Mouse (Mus musculus): ENCODE measurements around the gene Phlda1. TPM values are rescaled to one million over a fixed set of nuclear protein-coding genes. Genes with fewer than 3 reads are reported as not detected.
"Not testable (repeated sequence)": the region's sequence is repeated elsewhere in the genome, so short reads cannot be mapped to it uniquely, and the experiment has no call there.

Gene Phlda1
- 10 to 100 TPM; 24.1 to 31.4 (median 25.1) TPM for total RNA-seq (2022)

DNA sequence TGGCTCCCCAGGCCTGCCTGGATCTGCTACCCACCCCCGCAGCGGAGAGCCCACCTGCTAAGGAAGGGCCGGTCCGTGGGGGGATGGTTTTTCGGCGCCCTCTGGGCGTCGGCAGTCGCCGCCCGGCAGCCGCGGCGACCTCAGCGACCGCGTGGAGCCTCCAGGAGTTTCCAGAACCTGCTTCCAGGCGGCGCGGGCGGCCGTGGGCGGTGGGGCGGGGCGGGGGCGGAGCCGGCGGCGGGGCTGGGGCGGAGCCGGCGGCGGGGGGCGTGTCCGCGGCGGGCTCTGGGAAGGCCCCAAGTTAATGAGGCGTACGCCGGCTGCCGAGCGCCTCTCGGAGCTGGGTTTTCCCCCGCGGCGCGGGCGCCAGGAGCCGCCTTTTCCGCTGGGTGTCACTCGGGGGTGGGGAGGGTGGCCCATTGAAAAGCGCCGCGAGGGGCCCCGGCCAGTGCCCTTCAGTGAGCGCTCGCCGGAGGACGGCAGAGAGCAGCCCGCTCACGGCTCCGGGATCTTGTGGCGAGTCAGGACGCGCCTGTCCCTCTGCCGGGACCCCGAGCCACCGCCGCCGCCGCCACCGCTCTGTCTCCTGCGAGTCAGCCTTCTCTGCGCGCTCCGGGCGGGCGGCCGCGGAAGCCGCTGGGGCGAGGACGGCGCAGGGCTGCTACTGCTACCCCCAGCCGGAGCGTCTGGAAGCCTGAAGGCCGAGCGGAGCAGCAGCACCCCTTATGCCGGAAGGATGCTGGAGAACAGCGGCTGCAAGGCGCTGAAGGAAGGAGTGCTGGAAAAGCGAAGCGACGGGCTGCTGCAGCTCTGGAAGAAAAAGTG is at the start of gene Phlda1:
TSS of gene Phlda1 (plus strand) at position 186 of the 825 bp plus-strand sequence.
- DNase-seq (ENCODE audit: low spot score in 2 of 2), result peak; percentile 88 to 89

DNA sequence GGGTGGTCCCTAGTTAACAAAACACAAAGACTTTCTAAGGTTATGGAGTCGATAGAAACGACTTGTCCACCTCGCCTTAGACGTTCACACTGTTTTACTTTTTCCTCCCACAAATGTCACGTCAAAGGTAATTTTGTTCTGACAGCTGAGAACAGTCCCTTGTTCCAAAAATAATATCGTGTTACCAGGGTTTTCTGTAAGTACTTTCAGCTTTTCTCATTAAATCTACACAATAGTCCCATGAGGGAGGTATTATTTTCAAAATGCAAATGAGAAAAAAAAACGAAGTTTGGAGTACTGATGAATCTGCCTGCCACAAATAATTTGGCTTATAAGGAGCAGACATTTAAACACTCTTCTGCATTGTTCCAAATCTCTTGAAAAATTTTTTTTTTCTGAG is 48.0 kb upstream of the Phlda1 start:
- DNase-seq (ENCODE audit: low spot score in 2 of 2), result no peak

DNA sequence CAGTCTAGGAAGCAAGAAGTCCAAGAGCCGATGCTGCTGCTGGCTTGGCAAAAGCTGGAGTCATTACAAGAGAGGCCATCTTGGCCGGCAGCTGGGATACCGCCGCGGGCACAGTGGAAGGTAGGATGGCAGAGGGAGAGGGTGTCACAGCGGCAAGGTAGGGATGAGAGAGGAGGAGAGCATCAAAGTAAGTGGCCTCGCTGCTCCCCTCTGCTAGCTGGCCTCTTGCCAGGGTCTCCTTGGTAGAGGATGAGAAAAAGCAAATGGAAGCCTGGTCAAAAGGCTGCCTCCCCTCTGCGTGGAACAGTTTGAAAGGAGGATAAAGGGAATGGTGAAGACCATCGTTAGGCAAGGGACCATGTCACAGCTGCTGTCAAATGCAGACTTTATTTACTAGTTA is 47.0 kb upstream of the Phlda1 start:
- no peak for DNase-seq (ENCODE audit: low spot score in 2 of 2)

DNA sequence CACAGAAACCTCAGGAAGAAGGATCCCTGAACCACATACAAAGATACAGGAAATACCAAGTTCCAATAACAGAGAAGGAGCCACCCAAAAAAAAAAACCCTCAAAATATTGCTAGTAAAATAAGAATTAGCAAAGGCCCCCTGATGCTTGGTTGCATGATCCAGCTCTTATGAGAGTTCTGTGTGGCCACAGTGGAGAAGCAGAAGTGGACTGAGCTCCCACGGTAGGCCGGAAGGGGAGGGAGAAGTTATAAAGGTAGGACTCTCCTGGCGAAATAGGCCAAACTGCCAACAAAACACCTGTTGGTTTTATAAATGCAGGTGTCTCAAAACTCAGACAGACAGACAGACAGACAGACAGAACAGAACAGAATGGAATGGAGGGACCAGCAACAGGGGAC is 46.2 kb upstream of the Phlda1 start:
- DNase-seq (ENCODE audit: low spot score in 2 of 2), result no peak

DNA sequence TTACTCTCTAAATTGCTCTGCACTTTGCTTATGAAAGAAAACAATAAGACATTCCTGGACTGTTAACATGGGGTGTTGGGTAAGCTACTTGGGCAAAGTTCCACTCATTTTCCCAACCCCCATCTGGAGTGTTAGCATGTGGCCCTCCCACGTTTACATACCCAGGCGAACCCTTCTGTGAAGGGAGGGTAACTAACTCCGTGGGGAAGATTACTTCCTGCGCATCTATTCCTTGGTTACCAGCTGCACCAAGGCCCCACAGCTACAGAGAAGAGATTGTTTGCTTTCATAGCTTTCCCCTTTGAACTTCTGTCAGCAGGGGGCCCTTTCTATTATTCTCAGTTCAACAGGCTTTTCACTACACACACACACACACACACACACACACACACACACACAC is 45.7 kb upstream of the Phlda1 start:
- peak in 1 of 2 experiments; percentile 26 for DNase-seq (ENCODE audit: low spot score in 2 of 2)

- DNase-seq (ENCODE audit: low spot score in 2 of 2), result no peak
Measured at GRCm38 (mm10) chr10:111464833-111465232, 41.3 kb upstream of the Phlda1 start.

DNA sequence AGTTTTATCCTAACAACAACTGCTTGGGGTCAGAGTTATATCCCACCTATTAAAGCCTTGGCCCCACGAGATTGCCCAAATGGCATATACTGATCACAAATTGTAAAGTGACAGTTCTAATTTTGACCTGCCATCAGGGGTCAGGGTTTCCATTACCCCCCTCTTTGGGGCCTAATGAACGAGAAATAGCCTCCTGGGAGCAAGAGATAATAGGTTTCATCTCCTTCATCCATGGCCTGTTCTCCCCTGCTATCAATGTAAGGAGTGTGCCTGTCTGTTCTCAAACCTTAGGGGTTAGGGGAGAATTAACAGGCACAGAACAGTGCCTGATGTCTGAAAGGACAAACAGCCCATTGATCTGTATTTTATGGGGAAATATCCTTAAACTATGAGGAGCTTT is 40.7 kb upstream of the Phlda1 start:
- DNase-seq (ENCODE audit: low spot score in 2 of 2), result no peak

- no peak for DNase-seq (ENCODE audit: low spot score in 2 of 2)
Measured at GRCm38 (mm10) chr10:111471166-111471565, 34.9 kb upstream of the Phlda1 start.

GRCm38 (mm10) chr10:111472686-111473510 is 33.2 kb upstream of the Phlda1 start, which contains the start of gene Nap1l1:
Nap1l1 (plus strand) TSS chr10:111473223.
- DNase-seq (ENCODE audit: low spot score in 2 of 2), result peak; percentile 97 to 98

- peak; percentile 24 to 28 for DNase-seq (ENCODE audit: low spot score in 2 of 2)
Measured at GRCm38 (mm10) chr10:111473511-111474371, 32.3 kb upstream of the Phlda1 start.

DNA sequence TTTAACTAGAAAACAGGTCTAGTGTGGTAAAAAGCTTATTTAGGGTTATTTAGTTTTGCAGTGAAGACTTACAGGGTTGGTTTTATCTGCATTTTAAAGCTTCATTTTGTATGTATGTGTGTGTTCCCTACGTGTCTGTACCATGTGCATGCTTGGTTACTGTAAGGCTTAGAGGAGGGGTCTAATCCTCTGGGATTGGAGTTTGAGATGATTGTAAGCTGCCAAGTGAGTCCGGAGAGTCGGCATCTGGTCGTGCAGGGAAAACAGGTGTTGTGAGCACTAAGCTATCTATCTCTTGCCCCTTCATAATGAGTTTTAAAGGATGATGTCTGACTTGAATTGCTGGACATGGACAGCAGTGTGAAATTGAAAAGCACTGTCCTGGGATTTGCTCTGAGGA is 29.8 kb upstream of the Phlda1 start:
- DNase-seq (ENCODE audit: low spot score in 2 of 2), result no peak

- DNase-seq (ENCODE audit: low spot score in 2 of 2), result no peak
Measured at GRCm38 (mm10) chr10:111476989-111477510, 29.0 kb upstream of the Phlda1 start.

DNA sequence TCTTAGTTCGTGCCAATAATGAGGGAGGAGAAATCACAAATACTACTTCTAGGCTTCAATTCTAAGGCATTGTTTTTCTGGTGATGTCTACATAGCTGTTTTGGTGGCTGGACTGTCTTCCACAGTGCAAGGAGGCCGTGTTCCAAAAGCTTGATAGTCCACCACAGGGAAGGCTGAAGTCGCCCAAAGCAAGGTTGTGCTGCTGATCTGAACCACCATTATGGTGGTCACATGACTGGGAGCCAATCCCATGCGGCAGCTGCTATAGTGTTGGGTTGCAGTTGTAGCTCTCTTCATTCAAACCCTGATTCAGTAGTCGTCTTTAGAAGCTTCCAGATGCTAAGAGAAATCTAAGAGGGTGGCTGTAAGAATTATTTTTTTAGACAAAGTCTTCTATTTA is 26.5 kb upstream of the Phlda1 start:
- no peak for DNase-seq (ENCODE audit: low spot score in 2 of 2)

DNA sequence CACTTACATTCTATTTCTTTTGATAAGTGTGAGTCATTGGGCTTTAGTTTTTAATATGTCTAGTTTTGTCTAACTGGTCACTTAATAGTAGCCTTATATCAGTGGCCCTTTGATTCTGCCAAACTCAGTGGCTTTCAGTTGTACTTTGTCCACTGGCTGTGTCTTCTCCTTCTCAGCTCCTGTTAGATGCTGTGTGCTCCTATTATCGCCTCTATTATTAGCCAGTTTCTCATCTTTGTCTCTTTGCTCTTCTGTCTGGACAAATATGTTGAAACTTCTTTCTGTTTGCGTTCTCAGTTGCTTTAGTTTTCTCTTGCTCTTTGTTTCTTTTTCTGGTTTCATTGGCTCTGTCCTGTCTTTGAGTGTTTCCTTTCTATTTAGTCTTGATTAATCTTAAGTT is 23.4 kb upstream of the Phlda1 start:
- DNase-seq (ENCODE audit: low spot score in 2 of 2), result no peak

DNA sequence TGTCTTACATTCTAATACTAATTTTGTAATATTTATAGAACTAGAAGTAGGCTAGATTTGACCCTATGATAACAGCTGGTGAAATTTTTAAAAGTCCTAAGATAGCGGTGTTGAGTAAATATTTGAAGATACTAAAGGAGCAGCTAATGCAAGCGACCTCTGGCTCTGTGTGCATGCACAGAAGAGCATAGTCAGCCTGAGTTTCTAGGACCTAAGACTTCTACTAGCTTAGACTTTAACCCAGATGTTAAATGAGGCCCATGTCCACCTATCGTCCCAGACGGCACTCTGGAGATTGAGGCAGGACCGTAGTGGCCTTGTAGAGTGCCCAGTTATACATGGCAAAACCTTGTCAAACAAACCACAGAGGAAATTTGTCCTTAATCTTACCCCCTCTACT is 22.0 kb upstream of the Phlda1 start:
- DNase-seq (ENCODE audit: low spot score in 2 of 2), result no peak

DNA sequence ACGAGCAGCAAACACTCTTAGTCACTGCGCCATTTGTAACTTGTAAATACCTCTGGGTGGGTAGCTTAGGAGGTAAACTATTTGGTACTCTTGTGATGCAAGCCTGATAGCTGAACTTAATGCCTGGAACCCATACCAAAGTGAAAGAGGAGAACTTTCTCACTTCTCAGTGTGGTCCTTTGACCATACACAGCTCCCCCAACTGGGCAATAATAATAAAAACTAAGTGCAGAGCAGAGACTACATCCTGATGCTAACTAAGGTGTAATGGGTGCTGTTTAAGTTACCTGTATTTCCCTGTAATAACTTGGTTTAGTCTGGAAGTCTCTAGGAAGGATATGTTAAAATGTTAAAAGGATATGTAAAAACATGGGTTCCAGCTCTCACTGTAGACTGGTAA is 17.3 kb upstream of the Phlda1 start:
- no peak for DNase-seq (ENCODE audit: low spot score in 2 of 2)

DNA sequence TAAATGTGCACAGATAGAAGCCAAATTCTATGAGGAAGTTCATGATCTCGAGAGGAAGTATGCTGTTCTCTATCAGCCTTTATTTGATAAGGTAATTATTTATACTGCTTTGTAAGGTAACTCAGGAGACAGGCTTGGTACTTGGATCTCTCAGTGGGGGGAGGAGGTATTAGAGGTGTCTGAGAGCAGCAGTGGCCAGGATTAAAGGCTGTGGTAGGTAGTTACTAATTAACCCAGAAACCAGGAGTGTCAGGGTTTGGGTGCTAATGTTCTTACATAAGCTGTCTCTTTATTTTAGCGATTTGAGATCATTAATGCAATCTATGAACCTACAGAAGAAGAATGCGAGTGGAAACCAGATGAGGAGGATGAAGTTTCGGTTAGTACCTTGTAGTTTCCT is 16.0 kb upstream of the Phlda1 start:
- DNase-seq (ENCODE audit: low spot score in 2 of 2), result not testable (repeated sequence)

DNA sequence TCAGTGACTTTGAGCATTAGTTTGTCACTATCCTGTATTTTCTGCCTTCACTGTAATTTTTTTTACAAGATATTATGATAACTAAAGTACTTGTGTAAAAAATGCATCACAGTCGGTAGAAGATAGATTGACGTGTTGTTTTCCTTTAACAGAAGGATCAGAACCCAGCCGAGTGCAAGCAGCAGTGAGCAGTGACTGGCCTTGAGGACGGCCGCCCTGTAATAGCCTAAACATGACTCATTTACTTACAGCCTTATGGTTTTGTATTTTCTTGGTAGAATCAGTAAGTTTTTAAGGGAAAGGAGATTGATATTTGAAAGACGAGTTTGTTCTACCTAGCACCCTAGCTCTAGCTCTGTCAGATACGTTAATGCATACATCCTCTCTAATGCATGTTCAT is 10.2 kb upstream of the Phlda1 start:
- DNase-seq (ENCODE audit: low spot score in 2 of 2), result no peak

DNA sequence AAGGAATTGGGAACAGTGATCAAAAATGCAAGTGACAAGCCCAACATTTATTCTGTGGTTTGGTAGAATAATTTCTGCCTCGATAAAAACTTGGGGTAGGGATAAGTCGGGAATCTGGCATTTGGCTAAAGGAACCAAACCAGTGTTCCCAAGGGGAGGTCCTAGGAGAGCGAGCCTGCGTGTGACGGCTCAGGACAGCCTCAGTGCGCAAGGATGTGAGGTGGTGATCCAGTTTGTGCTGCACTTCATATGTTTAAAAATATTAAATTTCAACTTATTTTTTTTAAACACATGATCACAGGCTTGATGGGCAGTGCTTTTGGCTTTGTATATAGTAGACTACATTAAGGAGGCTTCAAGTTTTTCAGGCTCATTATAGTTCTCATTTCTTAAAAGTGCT is 6.2 kb upstream of the Phlda1 start:
- no peak for DNase-seq (ENCODE audit: low spot score in 2 of 2)

GRCm38 (mm10) chr10:111503071-111503470 is 3.0 kb upstream of the Phlda1 start:
- DNase-seq (ENCODE audit: low spot score in 2 of 2), result peak; percentile 54 to 68

DNA sequence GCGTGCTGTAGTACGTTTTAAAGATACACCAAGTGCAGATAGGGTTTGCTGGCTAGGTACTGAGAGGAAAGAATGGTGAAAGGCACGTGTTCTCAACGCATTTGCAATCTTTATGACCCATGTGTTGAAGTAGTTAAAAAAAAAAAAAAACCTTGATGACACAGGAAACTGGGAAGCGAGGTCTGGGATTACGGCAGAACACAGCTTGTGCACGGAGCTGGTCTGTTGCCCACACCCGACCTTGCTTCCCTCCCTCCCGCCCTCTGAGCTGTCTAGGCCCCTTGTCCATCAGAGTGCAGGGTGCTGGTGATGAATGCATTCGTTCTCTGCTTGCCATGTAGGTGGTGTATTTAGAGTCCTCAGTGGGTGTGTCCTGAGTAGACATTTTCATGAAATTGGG is 2.4 kb upstream of the Phlda1 start:
- no peak for DNase-seq (ENCODE audit: low spot score in 2 of 2)
